Mouse (Mus musculus) liver, embryonic 14.5 days (tissue): ENCODE data around the gene Dram1.

Experiments
- CTCF ChIP-seq: IDR thresholded peaks from 2 replicates; pipeline ENCODE4 v1.5.1; 2016; ENCODE audit warnings: antibody characterized with exemption, low read depth, control low read depth
- EP300 ChIP-seq: IDR thresholded peaks from 2 replicates; pipeline ENCODE4 v1.6.1; 2016; ENCODE audit warnings: antibody characterized with exemption, low read depth

DNA sequence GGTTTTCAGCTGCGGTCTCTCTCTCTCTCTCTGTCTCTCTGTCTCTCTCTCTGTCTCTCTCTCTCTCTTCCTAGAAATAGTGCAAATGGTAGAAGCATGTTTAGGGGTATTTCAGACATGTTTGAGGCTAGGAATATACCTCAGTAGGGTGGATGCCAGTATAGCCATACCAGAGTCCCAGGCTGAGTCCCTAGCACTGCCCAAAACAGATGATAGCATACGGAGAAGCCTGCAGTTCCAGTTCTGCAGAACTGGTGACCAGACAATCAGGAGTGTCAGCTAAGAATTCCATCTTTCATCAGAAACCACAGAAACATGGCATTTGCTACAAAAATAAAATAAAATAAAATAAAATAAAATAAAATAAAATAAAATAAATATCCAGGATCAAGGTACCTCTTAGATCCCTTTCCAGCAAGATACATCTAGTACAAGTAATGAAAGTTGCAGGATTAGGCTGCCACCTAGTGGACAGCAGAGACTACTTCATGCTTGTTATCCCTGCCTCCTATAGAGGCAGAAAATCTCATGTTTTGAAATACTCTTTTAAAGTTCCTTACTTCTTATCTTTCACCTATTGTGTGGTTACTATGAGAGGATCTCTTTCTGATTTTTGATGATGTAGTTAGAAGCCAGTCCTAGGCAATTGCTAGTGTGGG, 47.4 kb upstream of the Dram1 start:
- peak; percentile 67 for TF ChIP-seq CTCF
- no peak for TF ChIP-seq EP300
